Comparison of ENCODE assay signal across 9 mouse cellular contexts in the genomic region with DNA sequence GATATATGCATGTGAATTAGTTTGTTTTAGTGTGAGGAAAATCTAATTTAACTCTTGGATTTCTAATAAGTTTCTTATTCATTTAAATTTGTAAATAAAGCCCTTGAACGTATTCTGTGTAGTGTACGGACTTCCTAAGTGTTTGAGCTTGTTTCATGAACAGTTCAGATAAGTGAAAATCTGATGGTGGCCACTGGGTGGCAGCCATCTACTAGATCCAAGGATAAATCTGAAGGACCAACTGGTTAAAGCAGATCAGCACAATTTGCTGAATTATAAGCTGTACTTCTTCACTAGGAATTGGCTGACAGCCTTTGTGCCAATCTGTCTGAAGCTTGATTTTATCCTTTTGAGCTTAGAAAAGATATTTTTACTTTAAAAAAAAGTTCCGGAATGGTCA.
DNase-seq lines count a peak whose midpoint lies in the region; ATAC-seq and TF ChIP-seq lines count a peak whose summit lies in the region.
"Had no signal": no experiment of that assay in that cellular context is flagged by ENCODE, and none has a peak within 500 bp of the region (broad histone marks: within the 10 kb centered on the region; RNA-seq: fewer than 3 reads in every experiment).

No protein-coding gene starts in this region.

- no peaks in the 10 kb centered on the region for H3K4me1 ChIP-seq in midbrain, embryonic 10.5 days
- H3K4me1 ChIP-seq in midbrain, embryonic 13.5 days (replicated peaks) = no peaks in the 10 kb centered on the region
- H3K4me1 ChIP-seq: embryonic facial prominence, embryonic 13.5 days had no signal

- no peaks in the 10 kb centered on the region for H3K9me3 ChIP-seq in midbrain, embryonic 10.5 days (replicated peaks)
- H3K9me3 ChIP-seq in midbrain, embryonic 13.5 days = no peaks in the 10 kb centered on the region
- H3K9me3 ChIP-seq: embryonic facial prominence, embryonic 13.5 days had no signal

- H3K27ac ChIP-seq in midbrain, embryonic 10.5 days (replicated peaks) = no peak overlapping the region
- no peak overlapping the region for H3K27ac ChIP-seq in midbrain, embryonic 13.5 days
- no peak overlapping the region for H3K27ac ChIP-seq in layer of hippocampus, adult 2 months
- H3K27ac ChIP-seq: embryonic facial prominence, embryonic 13.5 days had no signal

- H3K4me2 ChIP-seq in midbrain, embryonic 13.5 days (replicated peaks) = no peak overlapping the region
- H3K4me2 ChIP-seq: embryonic facial prominence, embryonic 13.5 days had no signal

- ATAC-seq in midbrain, embryonic 13.5 days = no peak
- peak; percentile 42; the same call in 1 of the 2 replicates for ATAC-seq in granulocyte monocyte progenitor cell, adult 5-6 weeks (replicated peaks; ENCODE audit: poor library complexity, severe bottlenecking)

- H3K36me3 ChIP-seq in midbrain, embryonic 10.5 days = no peaks in the 10 kb centered on the region
- H3K36me3 ChIP-seq in midbrain, embryonic 13.5 days = no peaks in the 10 kb centered on the region
- H3K36me3 ChIP-seq in splenic B cell, adult 2 months (ENCODE audit: control insufficient read depth, insufficient read depth, low read length, poor library complexity, severe bottlenecking) = no peaks in the 10 kb centered on the region
- H3K36me3 ChIP-seq: embryonic facial prominence, embryonic 13.5 days had no signal

- no peak overlapping the region for H3K4me3 ChIP-seq in midbrain, embryonic 10.5 days
- no peak overlapping the region for H3K4me3 ChIP-seq in midbrain, embryonic 13.5 days (replicated peaks)
- H3K4me3 ChIP-seq in layer of hippocampus, adult 2 months = no peak overlapping the region
- H3K4me3 ChIP-seq: embryonic facial prominence, embryonic 13.5 days had no signal

- no peaks in the 10 kb centered on the region for H3K27me3 ChIP-seq in midbrain, embryonic 10.5 days (ENCODE audit: low read depth, poor library complexity, severe bottlenecking)
- H3K27me3 ChIP-seq in midbrain, embryonic 13.5 days = no peaks in the 10 kb centered on the region
- no peaks in the 10 kb centered on the region for H3K27me3 ChIP-seq in splenic B cell, adult 2 months (ENCODE audit: control insufficient read depth, insufficient read depth, low read length, poor library complexity, severe bottlenecking)
- H3K27me3 ChIP-seq: embryonic facial prominence, embryonic 13.5 days had no signal

- 72% methylated on average over 3 of the region's 3 CpGs for WGBS in midbrain, embryonic 10.5 days
- WGBS in midbrain, embryonic 13.5 days = 63% methylated on average over 3 of the region's 3 CpGs

- TF ChIP-seq CTCF in layer of hippocampus, adult 2 months (conservative IDR thresholded peaks at IDR 0.05) = peak; percentile 87

- peak; percentile 29 for DNase-seq in midbrain, embryonic 10.5 days (ENCODE audit: low spot score)
- peak; percentile 48 for DNase-seq in adrenal gland, adult 2 months
- DNase-seq in embryo, embryonic 10.5 days (ENCODE audit: low spot score) = peak; percentile 72
- peak; percentile 72 to 79 for DNase-seq in layer of hippocampus, adult 2 months (ENCODE audit: low spot score in 2 of 2)
- DNase-seq in lung, postnatal 14 days = peak; percentile 67
- DNase-seq in splenic B cell, adult 2 months (ENCODE audit: low read depth, low spot score) = peak; percentile 51

- no peak overlapping the region for H3K9ac ChIP-seq in midbrain, embryonic 13.5 days (replicated peaks)
- H3K9ac ChIP-seq: embryonic facial prominence, embryonic 13.5 days had no signal
